Comparison of ENCODE assay signal across 11 mouse cellular contexts in genomic region chr8:70502540-70502939, GRCm38 (mm10). TPM values are rescaled to one million over a fixed set of nuclear protein-coding genes. Genes with fewer than 3 reads are reported as not detected.
DNase-seq lines count a peak whose midpoint lies in the region; ATAC-seq and TF ChIP-seq lines count a peak whose summit lies in the region.
"Had no signal": no experiment of that assay in that cellular context is flagged by ENCODE, and none has a peak within 500 bp of the region (broad histone marks: within the 10 kb centered on the region; RNA-seq: fewer than 3 reads in every experiment).

No protein-coding gene starts in this region.

- H3K27me3 ChIP-seq in heart, embryonic 16.5 days (ENCODE audit: control insufficient read depth, insufficient read depth, low read length), result peaks cover 46% of the 10 kb centered on the region
- peaks cover 36% of the 10 kb centered on the region for H3K27me3 ChIP-seq in stomach, embryonic 14.5 days (ENCODE audit: control insufficient read depth, insufficient read depth, low read length)
- peaks cover 4% of the 10 kb centered on the region; the same call in 1 of the 2 replicates for H3K27me3 ChIP-seq in stomach, postnatal 0 days (ENCODE audit: control insufficient read depth, insufficient read depth, low read length)
- H3K27me3 ChIP-seq in limb, embryonic 11.5 days (ENCODE audit: control insufficient read depth, insufficient read depth, low read length), result 0 out of 2 replicates have a peak, but pooled peaks cover 2% of the 10 kb centered on the region
- H3K27me3 ChIP-seq in stomach, embryonic 16.5 days (ENCODE audit: control insufficient read depth, insufficient read depth, low read length), result peaks cover 38% of the 10 kb centered on the region

- WGBS in heart, embryonic 16.5 days, result 30% methylated on average over 12 of the region's 12 CpGs
- 33% methylated on average over 12 of the region's 12 CpGs for WGBS in stomach, embryonic 14.5 days
- WGBS in stomach, postnatal 0 days, result 48% methylated on average over 12 of the region's 12 CpGs
- WGBS in limb, embryonic 11.5 days, result 30% methylated on average over 12 of the region's 12 CpGs
- WGBS in stomach, embryonic 16.5 days, result 37% methylated on average over 12 of the region's 12 CpGs

- no peak for TF ChIP-seq CTCF in stomach, postnatal 0 days (IDR thresholded peaks at IDR 0.05; ENCODE audit: low read depth)

- no peak for TF ChIP-seq EP300 in stomach, postnatal 0 days (optimal IDR thresholded peaks at IDR 0.05)

- H3K4me1 ChIP-seq in heart, embryonic 16.5 days (ENCODE audit: control insufficient read depth, insufficient read depth, low read length), result peaks cover 21% of the 10 kb centered on the region
- peaks cover 18% of the 10 kb centered on the region; the same call in 1 of the 2 replicates for H3K4me1 ChIP-seq in stomach, embryonic 14.5 days (ENCODE audit: control insufficient read depth, insufficient read depth, low read length)
- H3K4me1 ChIP-seq in stomach, postnatal 0 days (replicated peaks; ENCODE audit: control insufficient read depth, insufficient read depth), result peaks cover 3% of the 10 kb centered on the region
- peaks cover 45% of the 10 kb centered on the region for H3K4me1 ChIP-seq in limb, embryonic 11.5 days (ENCODE audit: control insufficient read depth, insufficient read depth, low read length)
- H3K4me1 ChIP-seq in stomach, embryonic 16.5 days (ENCODE audit: control insufficient read depth, insufficient read depth, low read length), result peaks cover 33% of the 10 kb centered on the region

- H3K27ac ChIP-seq in heart, embryonic 16.5 days (ENCODE audit: low read length), result no peak overlapping the region
- no peak overlapping the region for H3K27ac ChIP-seq in stomach, embryonic 14.5 days (ENCODE audit: low read length)
- no peak overlapping the region for H3K27ac ChIP-seq in stomach, postnatal 0 days (replicated peaks)
- H3K27ac ChIP-seq in limb, embryonic 11.5 days (replicated peaks; ENCODE audit: low read depth, low read length), result no peak overlapping the region
- no peak overlapping the region for H3K27ac ChIP-seq in stomach, embryonic 16.5 days (ENCODE audit: low read length)
- H3K27ac ChIP-seq: midbrain, embryonic 12.5 days had no signal

- H3K9ac ChIP-seq in heart, embryonic 16.5 days (ENCODE audit: low read length), result no peak overlapping the region
- no peak overlapping the region for H3K9ac ChIP-seq in stomach, embryonic 14.5 days (replicated peaks; ENCODE audit: low read depth, low read length)
- no peak overlapping the region for H3K9ac ChIP-seq in stomach, postnatal 0 days (ENCODE audit: low read length)
- H3K9ac ChIP-seq in limb, embryonic 11.5 days (ENCODE audit: low read length), result peak overlapping the region; percentile 17; the same call in 1 of the 2 replicates
- peak overlapping the region; percentile 42 for H3K9ac ChIP-seq in stomach, embryonic 16.5 days (ENCODE audit: low read length)
- H3K9ac ChIP-seq: midbrain, embryonic 12.5 days had no signal

- peaks cover 2% of the 10 kb centered on the region for H3K36me3 ChIP-seq in heart, embryonic 16.5 days (ENCODE audit: control insufficient read depth, insufficient read depth)
- H3K36me3 ChIP-seq in stomach, embryonic 14.5 days (ENCODE audit: control insufficient read depth, insufficient read depth, low read length), result peaks cover 3% of the 10 kb centered on the region; the same call in 1 of the 2 replicates
- peaks cover 5% of the 10 kb centered on the region; the same call in 1 of the 2 replicates for H3K36me3 ChIP-seq in stomach, postnatal 0 days (ENCODE audit: control insufficient read depth, insufficient read depth, low read length)
- H3K36me3 ChIP-seq in limb, embryonic 11.5 days (ENCODE audit: control insufficient read depth, insufficient read depth, low read length), result peaks cover 3% of the 10 kb centered on the region; the same call in 1 of the 2 replicates
- H3K36me3 ChIP-seq in stomach, embryonic 16.5 days (ENCODE audit: control insufficient read depth, insufficient read depth, low read length), result 0 out of 2 replicates have a peak, but pooled peaks cover 3% of the 10 kb centered on the region

- H3K9me3 ChIP-seq in heart, embryonic 16.5 days (replicated peaks; ENCODE audit: control insufficient read depth, low read length), result no peaks in the 10 kb centered on the region
- no peaks in the 10 kb centered on the region for H3K9me3 ChIP-seq in stomach, embryonic 14.5 days (ENCODE audit: control insufficient read depth, low read depth, low read length)
- no peaks in the 10 kb centered on the region for H3K9me3 ChIP-seq in stomach, postnatal 0 days (ENCODE audit: control insufficient read depth, low read length)
- no peaks in the 10 kb centered on the region for H3K9me3 ChIP-seq in limb, embryonic 11.5 days (ENCODE audit: control insufficient read depth, low read length)
- H3K9me3 ChIP-seq in stomach, embryonic 16.5 days (replicated peaks; ENCODE audit: control insufficient read depth, low read length), result no peaks in the 10 kb centered on the region
- H3K9me3 ChIP-seq: G1E; midbrain, embryonic 12.5 days had no signal

- H3K4me3 ChIP-seq in heart, embryonic 16.5 days (ENCODE audit: low read length), result no peak overlapping the region
- no peak overlapping the region for H3K4me3 ChIP-seq in stomach, embryonic 14.5 days (ENCODE audit: low read depth, low read length)
- no peak overlapping the region for H3K4me3 ChIP-seq in stomach, postnatal 0 days (ENCODE audit: low read depth, low read length)
- no peak overlapping the region for H3K4me3 ChIP-seq in limb, embryonic 11.5 days (ENCODE audit: low read depth, low read length)
- H3K4me3 ChIP-seq in stomach, embryonic 16.5 days (replicated peaks; ENCODE audit: low read length), result no peak overlapping the region
- H3K4me3 ChIP-seq: midbrain, embryonic 12.5 days had no signal

- ATAC-seq in heart, embryonic 16.5 days (replicated peaks; ENCODE audit: extremely low read depth, insufficient read depth, low FRiP score), result no peak
- ATAC-seq in stomach, embryonic 14.5 days (ENCODE audit: insufficient number of reproducible peaks, insufficient read depth, low FRiP score, low read depth), result no peak
- no peak for ATAC-seq in stomach, postnatal 0 days (ENCODE audit: low FRiP score, low TSS enrichment)
- ATAC-seq in limb, embryonic 11.5 days (ENCODE audit: insufficient number of reproducible peaks, low FRiP score, low TSS enrichment, low read depth), result no peak
- ATAC-seq in stomach, embryonic 16.5 days (ENCODE audit: insufficient read depth, low FRiP score), result no peak

- peak overlapping the region; percentile 31 for H3K4me2 ChIP-seq in heart, embryonic 16.5 days (ENCODE audit: low read depth, low read length)
- 0 out of 2 replicates have a peak overlapping the region, but pooled peaks have one; percentile 13 for H3K4me2 ChIP-seq in stomach, embryonic 14.5 days (replicated peaks; ENCODE audit: low read depth, low read length)
- no peak overlapping the region for H3K4me2 ChIP-seq in stomach, postnatal 0 days (replicated peaks; ENCODE audit: low read depth)
- peak overlapping the region; percentile 21; the same call in 1 of the 2 replicates for H3K4me2 ChIP-seq in limb, embryonic 11.5 days (ENCODE audit: low read depth, severe bottlenecking)
- H3K4me2 ChIP-seq in stomach, embryonic 16.5 days (ENCODE audit: low read depth, low read length), result peak overlapping the region; percentile 32
- H3K4me2 ChIP-seq: midbrain, embryonic 12.5 days had no signal

- no peak for DNase-seq in heart, adult 11 months
- DNase-seq in stomach, postnatal 0 days (ENCODE audit: low spot score), result no peak
- no peak for DNase-seq in limb, embryonic 11.5 days (ENCODE audit: low spot score)
- DNase-seq in adrenal gland, adult 8-10 months, result no peak
- DNase-seq: right cerebral cortex, postnatal 4 days had no signal

RNA-seq across cellular contexts. Expression of gene Rex1bd, which starts 4.0 kb away (rescaled TPM):
- 122 and 129 TPM in 2 replicates for polyA plus RNA-seq in heart, embryonic 16.5 days (2015; fragmentation: Nextera tagmentation; extraction: Ambion mirVana)
- 132 and 149 TPM in 2 replicates for polyA plus RNA-seq in stomach, embryonic 14.5 days (2014; fragmentation: Nextera tagmentation; extraction: Ambion mirVana)
- polyA plus RNA-seq in stomach, postnatal 0 days (2015; fragmentation: Nextera tagmentation; extraction: Ambion mirVana), result 119 and 122 TPM in 2 replicates
- 126 and 138 TPM in 2 replicates for polyA plus RNA-seq in limb, embryonic 11.5 days (2014; fragmentation: Nextera tagmentation; extraction: Ambion mirVana)
- 118 and 125 TPM in 2 replicates for polyA plus RNA-seq in stomach, embryonic 16.5 days (2015; fragmentation: Nextera tagmentation; extraction: Ambion mirVana)
- total RNA-seq in adrenal gland, adult 8-10 months (2022), result 100 to 1,000 TPM; 126 to 165 (median 148) TPM

RNA-seq across cellular contexts. Expression of gene Uba52, which starts 8.1 kb away (rescaled TPM):
- polyA plus RNA-seq in heart, embryonic 16.5 days (2015; fragmentation: Nextera tagmentation; extraction: Ambion mirVana), result 691 and 770 TPM in 2 replicates
- 1,056 and 1,119 TPM in 2 replicates for polyA plus RNA-seq in stomach, embryonic 14.5 days (2014; fragmentation: Nextera tagmentation; extraction: Ambion mirVana)
- polyA plus RNA-seq in stomach, postnatal 0 days (2015; fragmentation: Nextera tagmentation; extraction: Ambion mirVana), result 951 and 966 TPM in 2 replicates
- polyA plus RNA-seq in limb, embryonic 11.5 days (2014; fragmentation: Nextera tagmentation; extraction: Ambion mirVana), result 926 and 927 TPM in 2 replicates
- polyA plus RNA-seq in stomach, embryonic 16.5 days (2015; fragmentation: Nextera tagmentation; extraction: Ambion mirVana), result 719 and 930 TPM in 2 replicates
- 1,000 to 10,000 TPM; 1,217 to 1,378 (median 1,304) TPM for total RNA-seq in adrenal gland, adult 8-10 months (2022)

RNA-seq across cellular contexts. Expression of gene Crlf1, which starts 9.6 kb away (rescaled TPM):
- polyA plus RNA-seq in heart, embryonic 16.5 days (2015; fragmentation: Nextera tagmentation; extraction: Ambion mirVana), result 3.2 and 17.8 TPM in 2 replicates
- 1.6 and 1.8 TPM in 2 replicates for polyA plus RNA-seq in stomach, embryonic 14.5 days (2014; fragmentation: Nextera tagmentation; extraction: Ambion mirVana)
- polyA plus RNA-seq in stomach, postnatal 0 days (2015; fragmentation: Nextera tagmentation; extraction: Ambion mirVana), result 5.8 and 6.5 TPM in 2 replicates
- polyA plus RNA-seq in limb, embryonic 11.5 days (2014; fragmentation: Nextera tagmentation; extraction: Ambion mirVana), result 85.8 and 102 TPM in 2 replicates
- polyA plus RNA-seq in stomach, embryonic 16.5 days (2015; fragmentation: Nextera tagmentation; extraction: Ambion mirVana), result 3.4 and 4.9 TPM in 2 replicates
- total RNA-seq in adrenal gland, adult 8-10 months (2022), result 1 to 10 TPM in 1 of 4 experiments, under 1 TPM in 2, not detected in 1; 0.51 to 1.5 (median 0.59) TPM
- total RNA-seq: common myeloid progenitor, adult 5-6 weeks; G1E had no signal
- polyA plus RNA-seq: G1E had no signal

RNA-seq across cellular contexts. Expression of gene Tmem59l, which starts 15.4 kb away (rescaled TPM):
- polyA plus RNA-seq in heart, embryonic 16.5 days (2015; fragmentation: Nextera tagmentation; extraction: Ambion mirVana), result 0.13 and 0.41 TPM in 2 replicates
- 4.8 and 6.4 TPM in 2 replicates for polyA plus RNA-seq in stomach, embryonic 14.5 days (2014; fragmentation: Nextera tagmentation; extraction: Ambion mirVana)
- 2.4 and 2.8 TPM in 2 replicates for polyA plus RNA-seq in stomach, postnatal 0 days (2015; fragmentation: Nextera tagmentation; extraction: Ambion mirVana)
- 20.0 and 20.8 TPM in 2 replicates for polyA plus RNA-seq in limb, embryonic 11.5 days (2014; fragmentation: Nextera tagmentation; extraction: Ambion mirVana)
- 2.8 and 4.3 TPM in 2 replicates for polyA plus RNA-seq in stomach, embryonic 16.5 days (2015; fragmentation: Nextera tagmentation; extraction: Ambion mirVana)
- 10 to 100 TPM; 27.2 to 44.6 (median 31.0) TPM for total RNA-seq in adrenal gland, adult 8-10 months (2022)
- total RNA-seq: common myeloid progenitor, adult 5-6 weeks; G1E had no signal

RNA-seq across cellular contexts. Expression of gene Fkbp8, which starts 25.0 kb away (rescaled TPM):
- polyA plus RNA-seq in heart, embryonic 16.5 days (2015; fragmentation: Nextera tagmentation; extraction: Ambion mirVana), result 273 and 275 TPM in 2 replicates
- 258 and 281 TPM in 2 replicates for polyA plus RNA-seq in stomach, embryonic 14.5 days (2014; fragmentation: Nextera tagmentation; extraction: Ambion mirVana)
- 179 and 188 TPM in 2 replicates for polyA plus RNA-seq in stomach, postnatal 0 days (2015; fragmentation: Nextera tagmentation; extraction: Ambion mirVana)
- 221 and 233 TPM in 2 replicates for polyA plus RNA-seq in limb, embryonic 11.5 days (2014; fragmentation: Nextera tagmentation; extraction: Ambion mirVana)
- polyA plus RNA-seq in stomach, embryonic 16.5 days (2015; fragmentation: Nextera tagmentation; extraction: Ambion mirVana), result 291 and 298 TPM in 2 replicates
- 100 to 1,000 TPM; 352 to 405 (median 379) TPM for total RNA-seq in adrenal gland, adult 8-10 months (2022)

Comparison
In these comparisons a context has a peak if more than half of its experiments do, and no peak if none do; other contexts are left out.
1. H3K9ac ChIP-seq: peak in limb, embryonic 11.5 days (single experiment) and stomach, embryonic 16.5 days (single experiment); none in heart, embryonic 16.5 days (single experiment), stomach, embryonic 14.5 days (single experiment) and stomach, postnatal 0 days (single experiment).